Mouse (Mus musculus): ENCODE measurements around the gene Rgs14.

The Rgs14 gene

GRCm38 (mm10) chr13:55344286-55344685, 25.2 kb upstream of the Rgs14 start:
- no peak for DNase-seq (ENCODE audit: extremely low spot score, low read depth, low spot score)

GRCm38 (mm10) chr13:55346745-55347144, 22.8 kb upstream of the Rgs14 start:
- DNase-seq (ENCODE audit: extremely low spot score, low read depth, low spot score) = no peak

- no peak for DNase-seq (ENCODE audit: extremely low spot score, low read depth, low spot score)
These were observed 8.4 kb upstream of the Rgs14 start for GRCm38 (mm10) chr13:55361145-55361544.

GRCm38 (mm10) chr13:55361974-55362452, 7.5 kb upstream of the Rgs14 start:
- DNase-seq (ENCODE audit: extremely low spot score, low read depth, low spot score) = no peak

GRCm38 (mm10) chr13:55362453-55363060, 7.0 kb upstream of the Rgs14 start, which contains the start of gene Lman2:
Lman2 (minus strand) TSS chr13:55362783.
- peak; percentile 98 for DNase-seq (ENCODE audit: extremely low spot score, low read depth, low spot score)

GRCm38 (mm10) chr13:55368401-55368800, 1.1 kb upstream of the Rgs14 start:
- DNase-seq (ENCODE audit: extremely low spot score, low read depth, low spot score) = no peak

GRCm38 (mm10) chr13:55370234-55370633, 702 bp downstream of the Rgs14 start:
- no peak for DNase-seq (ENCODE audit: extremely low spot score, low read depth, low spot score)

- no peak for DNase-seq (ENCODE audit: extremely low spot score, low read depth, low spot score)
These were observed 1.6 kb downstream of the Rgs14 start for GRCm38 (mm10) chr13:55371007-55371681.

GRCm38 (mm10) chr13:55371740-55372139, 2.2 kb downstream of the Rgs14 start:
- DNase-seq (ENCODE audit: extremely low spot score, low read depth, low spot score) = no peak

GRCm38 (mm10) chr13:55374206-55374924, 4.8 kb downstream of the Rgs14 start:
- DNase-seq (ENCODE audit: extremely low spot score, low read depth, low spot score) = no peak

- no peak for DNase-seq (ENCODE audit: extremely low spot score, low read depth, low spot score)
These were observed 6.3 kb downstream of the Rgs14 start for GRCm38 (mm10) chr13:55375877-55376276.

- no peak for DNase-seq (ENCODE audit: extremely low spot score, low read depth, low spot score)
These were observed 9.5 kb downstream of the Rgs14 start for GRCm38 (mm10) chr13:55378907-55379580.

- no peak for DNase-seq (ENCODE audit: extremely low spot score, low read depth, low spot score)
These were observed 12.3 kb downstream of the Rgs14 start for GRCm38 (mm10) chr13:55381790-55382189.

GRCm38 (mm10) chr13:55390644-55391043, 21.1 kb downstream of the Rgs14 start:
- DNase-seq (ENCODE audit: extremely low spot score, low read depth, low spot score) = no peak

GRCm38 (mm10) chr13:55391626-55392029, 22.1 kb downstream of the Rgs14 start:
- no peak for DNase-seq (ENCODE audit: extremely low spot score, low read depth, low spot score)

- DNase-seq (ENCODE audit: extremely low spot score, low read depth, low spot score) = no peak
These were observed 23.4 kb downstream of the Rgs14 start for GRCm38 (mm10) chr13:55392933-55393332.

- no peak for DNase-seq (ENCODE audit: extremely low spot score, low read depth, low spot score)
These were observed 28.6 kb downstream of the Rgs14 start, which contains the start of gene Slc34a1 for GRCm38 (mm10) chr13:55398088-55398487. Slc34a1 (plus strand) TSS chr13:55398187.

GRCm38 (mm10) chr13:55399300-55400038, 29.9 kb downstream of the Rgs14 start:
- DNase-seq (ENCODE audit: extremely low spot score, low read depth, low spot score) = no peak

GRCm38 (mm10) chr13:55400039-55400346, 30.5 kb downstream of the Rgs14 start:
- DNase-seq (ENCODE audit: extremely low spot score, low read depth, low spot score) = no peak

GRCm38 (mm10) chr13:55403266-55403665, 33.7 kb downstream of the Rgs14 start:
- DNase-seq (ENCODE audit: extremely low spot score, low read depth, low spot score) = no peak

Measured in hindlimb bud, embryonic 11.5 days (tissue).